Mouse (Mus musculus) liver, embryonic 11.5 days (tissue): ENCODE measurements at regions not wholly inside any gene's neighbourhood (a gene's known extent, or its start where the extent isn't known, plus 50 kb on each side); places are given as distances from the start of the nearest gene placed in this dataset.

Source experiments
- ATAC-seq: fragments of 200-750 bp; cut with Nextera tagmentation; replicated peaks from 2 replicates; pipeline ENCODE4 v1.8.0; 2017; ENCODE audit warnings: moderate number of reproducible peaks, mild to moderate bottlenecking, moderate TSS enrichment, moderate library complexity; ENCODE audit not compliant: low FRiP score
- DNase-seq: peaks from one replicate; pipeline ENCODE4 v3.0.0-alpha.2; 2017; ENCODE audit warnings: low spot score
- H3K27ac ChIP-seq: fragments of 300-500 bp; sonication (generic); 2 replicates; pipeline ENCODE4 v1.5.1; 2014; ENCODE audit warnings: mild to moderate bottlenecking, low read depth, low read length, control low read depth
- H3K27me3 ChIP-seq: fragments of 300-500 bp; sonication (generic); replicated peaks from 2 replicates; pipeline ENCODE4 v1.6.1; 2014; ENCODE audit warnings: low read length, mixed read lengths; ENCODE audit not compliant: control insufficient read depth, insufficient read depth
- H3K36me3 ChIP-seq: fragments of 300-500 bp; sonication (generic); 2 replicates; pipeline ENCODE4 v1.6.1; 2014; ENCODE audit warnings: mild to moderate bottlenecking, low read length, moderate library complexity, mixed read lengths; ENCODE audit not compliant: control insufficient read depth, insufficient read depth
- H3K4me1 ChIP-seq: fragments of 300-500 bp; sonication (generic); replicated peaks from 2 replicates; pipeline ENCODE4 v1.6.1; 2014; ENCODE audit warnings: low read length, mixed read lengths; ENCODE audit not compliant: control insufficient read depth, insufficient read depth
- H3K4me2 ChIP-seq: fragments of 300-500 bp; sonication (generic); 2 replicates; pipeline ENCODE4 v1.6.1; 2014; ENCODE audit warnings: mild to moderate bottlenecking, control low read depth, moderate library complexity
- H3K4me3 ChIP-seq: fragments of 300-500 bp; sonication (generic); 2 replicates; pipeline ENCODE4 v1.5.1; 2014; ENCODE audit warnings: low read depth, low read length, control low read depth
- H3K9ac ChIP-seq: fragments of 300-500 bp; sonication (generic); 2 replicates; pipeline ENCODE4 v1.6.1; 2014; ENCODE audit warnings: low read depth, low read length, control low read depth
- H3K9me3 ChIP-seq: fragments of 300-500 bp; sonication (generic); 2 replicates; pipeline ENCODE4 v1.6.1; 2016; ENCODE audit warnings: low read length, inconsistent platforms, mixed read lengths; ENCODE audit not compliant: control insufficient read depth
- WGBS: fragments of 180-500 bp; shearing (Covaris S2); extraction: QIAGEN DNeasy Blood & Tissue Kit; methylation state at CpG from one replicate; pipeline ENCODE4 v1.1.7; 2014; 5-methylcytosine and 5-hydroxymethylcytosine counted together

DNA sequence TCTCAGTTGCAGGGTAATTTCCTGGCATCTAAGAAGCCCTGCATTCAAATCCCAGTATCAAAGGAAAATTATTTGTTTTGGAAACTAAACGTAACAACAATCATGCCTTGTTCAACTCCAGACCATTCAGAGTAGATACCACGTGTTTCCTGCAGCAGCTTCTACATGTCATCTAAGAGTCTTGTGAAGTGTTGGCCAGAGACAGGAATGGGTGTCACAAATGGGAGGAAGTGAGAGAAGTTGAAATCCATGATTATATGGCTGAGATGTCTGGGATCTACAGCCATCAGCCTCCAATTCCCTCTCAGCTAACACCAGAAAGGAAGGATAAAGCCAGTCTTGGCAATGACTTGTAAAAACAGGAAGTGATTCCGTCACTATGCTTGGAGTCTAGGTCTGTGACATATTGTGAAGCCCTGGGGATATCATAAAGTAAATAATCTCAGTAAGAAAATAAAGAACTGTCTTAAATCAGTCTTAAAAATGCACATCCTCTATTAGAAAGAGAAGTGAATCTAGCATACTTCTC, 495.4 kb downstream of the 9430069I07Rik start:
- 61% methylated on average over 3 of the region's 3 CpGs for WGBS
- Histone ChIP-seq H3K4me1 (no peaks in the 10 kb centered on the region), H3K4me3 (no peak overlapping the region), H3K36me3 (no peaks in the 10 kb centered on the region), H3K4me2 (no peak overlapping the region), H3K27ac (no peak overlapping the region), H3K27me3 (no peaks in the 10 kb centered on the region), H3K9ac (no peak overlapping the region), H3K9me3 (no peaks in the 10 kb centered on the region)
- DNase-seq (no peak), ATAC-seq (no peak)

DNA sequence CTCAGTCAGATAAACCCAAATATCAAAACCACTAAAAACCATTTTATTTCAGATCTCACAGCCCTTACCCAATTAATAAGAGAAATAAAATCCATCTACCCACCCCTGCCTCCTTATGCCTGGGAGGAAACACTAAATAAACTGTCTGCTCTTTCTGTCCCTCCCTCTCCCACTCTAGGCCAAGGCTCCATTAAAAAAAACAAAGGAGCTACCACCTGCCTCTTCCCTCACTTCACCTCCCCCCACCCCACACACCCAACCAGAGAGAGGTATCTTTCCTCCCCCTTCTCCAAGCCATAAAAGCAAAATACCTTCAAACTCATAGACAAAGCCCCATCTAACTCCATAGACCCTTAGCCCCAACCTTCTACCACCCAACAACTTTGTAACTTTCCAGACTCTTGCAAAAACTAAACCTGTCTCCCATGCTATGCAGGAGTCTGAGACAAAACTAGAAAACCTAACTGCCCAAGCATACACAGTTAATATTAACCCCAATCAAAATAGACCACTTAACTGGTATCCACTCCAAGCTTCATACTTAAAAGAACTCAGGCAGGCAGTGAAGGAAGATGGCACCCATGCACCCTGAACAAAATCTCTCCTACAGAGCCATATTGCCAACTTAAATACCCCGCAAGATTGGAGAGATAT, 532.1 kb downstream of the 9430069I07Rik start:
- 81% methylated on average over 1 of the region's 1 CpGs for WGBS
- Histone ChIP-seq H3K4me1 (no peaks in the 10 kb centered on the region), H3K4me2 (no peak overlapping the region), H3K27me3 (no peaks in the 10 kb centered on the region), H3K36me3 (no peaks in the 10 kb centered on the region), H3K9me3 (no peaks in the 10 kb centered on the region), H3K4me3 (no peak overlapping the region), H3K27ac (no peak overlapping the region), H3K9ac (no peak overlapping the region)
- DNase-seq = no peak
- ATAC-seq = no peak

- ATAC-seq = no peak
- no peaks in the 10 kb centered on the region for H3K27me3 ChIP-seq
These were observed 532.8 kb downstream of the 9430069I07Rik start for GRCm38 (mm10) chr15:33824826-33825225.

DNA sequence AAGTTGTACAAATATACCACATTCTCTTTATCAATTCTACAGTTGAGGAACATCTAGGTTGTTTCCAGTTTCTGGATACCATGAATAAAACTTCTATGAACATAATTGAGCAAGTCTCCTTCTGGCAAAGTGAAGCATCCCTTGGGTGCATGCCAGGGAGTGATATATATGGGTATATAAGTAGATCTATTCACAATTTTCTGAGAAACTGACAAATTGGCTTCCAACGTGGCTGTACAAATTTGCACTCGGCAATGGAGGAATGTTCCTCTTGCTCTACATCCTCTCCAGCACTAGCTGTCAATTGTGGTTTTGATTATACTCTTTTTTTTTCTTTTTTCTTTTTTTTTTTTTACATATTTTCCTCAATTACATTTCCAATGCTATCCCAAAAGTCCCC, 576.7 kb downstream of the 9430069I07Rik start:
- Histone ChIP-seq H3K36me3 (no peaks in the 10 kb centered on the region), H3K4me1 (no peaks in the 10 kb centered on the region), H3K4me3 (no peak overlapping the region), H3K9me3 (no peaks in the 10 kb centered on the region), H3K4me2 (no peak overlapping the region), H3K27ac (no peak overlapping the region), H3K9ac (no peak overlapping the region), H3K27me3 (no peaks in the 10 kb centered on the region)
- DNase-seq = no peak
- WGBS = 81% methylated on average over 2 of the region's 2 CpGs
- no peak for ATAC-seq

More at GRCm38 (mm10) chr15:33824826-33825225, 532.8 kb downstream of the 9430069I07Rik start:
- DNase-seq = no peak
- 81% methylated on average over 3 of the region's 3 CpGs for WGBS
- Histone ChIP-seq H3K4me2 (no peak overlapping the region), H3K36me3 (no peaks in the 10 kb centered on the region), H3K27ac (no peak overlapping the region), H3K4me1 (no peaks in the 10 kb centered on the region), H3K9me3 (no peaks in the 10 kb centered on the region), H3K4me3 (no peak overlapping the region), H3K9ac (no peak overlapping the region)

DNA sequence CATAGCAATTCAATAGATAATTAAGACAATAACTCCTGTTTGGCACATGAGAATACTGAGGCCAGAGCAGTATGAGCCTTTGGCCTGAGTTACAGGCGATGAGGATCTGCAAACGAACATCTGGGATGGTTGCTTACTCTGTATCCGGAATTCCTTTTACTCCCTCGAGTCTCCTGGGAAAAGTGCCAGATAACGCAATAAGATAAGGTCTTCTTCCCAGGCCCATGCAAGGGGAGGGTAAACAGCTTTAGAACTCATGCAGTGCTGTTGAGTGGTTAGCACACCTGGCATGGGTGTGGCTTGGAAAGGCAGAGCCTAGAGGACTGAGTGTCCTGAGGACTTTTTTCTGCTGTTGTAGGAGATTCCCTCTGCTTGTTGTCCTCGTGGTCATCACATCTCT, 598.2 kb downstream of the 9430069I07Rik start:
- Histone ChIP-seq H3K27ac (no peak overlapping the region), H3K4me3 (no peak overlapping the region), H3K4me1 (no peaks in the 10 kb centered on the region), H3K36me3 (no peaks in the 10 kb centered on the region), H3K9ac (no peak overlapping the region), H3K9me3 (no peaks in the 10 kb centered on the region), H3K4me2 (no peak overlapping the region), H3K27me3 (no peaks in the 10 kb centered on the region)
- DNase-seq (no peak), ATAC-seq (no peak)
- WGBS = 48% methylated on average over 6 of the region's 6 CpGs

DNA sequence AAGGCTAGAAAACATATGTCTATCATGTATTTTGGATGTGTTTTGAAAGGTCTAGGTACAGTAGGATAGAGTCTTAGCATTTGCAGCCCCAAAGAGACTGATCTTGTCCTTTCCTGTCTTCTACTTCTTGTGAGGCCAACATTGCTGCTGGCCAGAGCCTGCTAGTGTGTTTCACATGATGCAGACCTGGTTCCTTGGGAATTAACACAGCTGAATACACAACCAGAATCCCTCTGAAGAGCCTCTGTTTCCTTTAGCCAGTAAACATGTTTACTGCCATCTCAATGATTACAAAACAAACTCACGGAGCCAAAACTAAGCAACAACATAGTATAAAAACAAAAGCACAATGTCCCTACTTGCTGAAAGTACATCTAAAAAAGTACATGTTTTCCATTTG, 598.9 kb downstream of the 9430069I07Rik start:
- Histone ChIP-seq H3K9me3 (no peaks in the 10 kb centered on the region), H3K4me2 (no peak overlapping the region), H3K27ac (no peak overlapping the region), H3K4me1 (no peaks in the 10 kb centered on the region), H3K4me3 (no peak overlapping the region), H3K9ac (no peak overlapping the region), H3K36me3 (no peaks in the 10 kb centered on the region), H3K27me3 (no peaks in the 10 kb centered on the region)
- 83% methylated on average over 1 of the region's 1 CpGs for WGBS
- ATAC-seq = no peak
- DNase-seq = no peak
